Mouse (Mus musculus) stomach, postnatal 0 days (tissue): ENCODE data around the gene Pir. TPM values are rescaled to one million over a fixed set of nuclear protein-coding genes. Genes with fewer than 3 reads are reported as not detected.

ENCODE experiments used
- ATAC-seq: fragments of 200-750 bp; cut with Nextera tagmentation; 2 replicates; pipeline ENCODE4 v1.8.0; 2017; ENCODE audit not compliant: low FRiP score, low TSS enrichment
- DNase-seq: peaks from one replicate; pipeline ENCODE4 v3.0.0-alpha.2; 2016; ENCODE audit warnings: low spot score
- H3K27ac ChIP-seq: fragments of 300-500 bp; sonication (generic); replicated peaks from 2 replicates; pipeline ENCODE4 v1.5.1; 2014; ENCODE audit warnings: mild to moderate bottlenecking, control low read depth
- H3K27me3 ChIP-seq: fragments of 300-500 bp; sonication (generic); 2 replicates; pipeline ENCODE4 v1.6.1; 2014; ENCODE audit warnings: low read length; ENCODE audit not compliant: control insufficient read depth, insufficient read depth
- H3K36me3 ChIP-seq: fragments of 300-500 bp; sonication (generic); 2 replicates; pipeline ENCODE4 v1.6.1; 2014; ENCODE audit warnings: low read length, mixed read lengths; ENCODE audit not compliant: control insufficient read depth, insufficient read depth
- H3K4me1 ChIP-seq: fragments of 300-500 bp; sonication (generic); replicated peaks from 2 replicates; pipeline ENCODE4 v1.6.1; 2014; ENCODE audit warnings: antibody characterized with exemption; ENCODE audit not compliant: control insufficient read depth, insufficient read depth
- H3K4me2 ChIP-seq: fragments of 300-500 bp; sonication (generic); replicated peaks from 2 replicates; pipeline ENCODE4 v1.6.1; 2014; ENCODE audit warnings: low read depth, mild to moderate bottlenecking, control low read depth, moderate library complexity
- H3K4me3 ChIP-seq: fragments of 300-500 bp; sonication (generic); 2 replicates; pipeline ENCODE4 v1.5.1; 2014; ENCODE audit warnings: low read depth, low read length, control low read depth
- H3K9ac ChIP-seq: fragments of 300-500 bp; sonication (generic); 2 replicates; pipeline ENCODE4 v1.6.1; 2014; ENCODE audit warnings: mild to moderate bottlenecking, low read length, control low read depth, mixed read lengths
- H3K9me3 ChIP-seq: fragments of 300-500 bp; sonication (generic); 2 replicates; pipeline ENCODE4 v1.6.1; 2016; ENCODE audit warnings: low read length; ENCODE audit not compliant: control insufficient read depth
- CTCF ChIP-seq: IDR thresholded peaks from 2 replicates; pipeline ENCODE4 v1.5.1; 2016; ENCODE audit warnings: antibody characterized with exemption, low read depth, mild to moderate bottlenecking, moderate library complexity
- EP300 ChIP-seq: optimal IDR thresholded peaks from 2 replicates; pipeline ENCODE3; 2016; ENCODE audit warnings: antibody characterized with exemption
- WGBS: fragments of 180-500 bp; shearing (Covaris S2); extraction: QIAGEN DNeasy Blood & Tissue Kit; methylation state at CpG from one replicate; pipeline ENCODE4 v1.1.7; 2014; 5-methylcytosine and 5-hydroxymethylcytosine counted together
- polyA plus RNA-seq: library from polyadenylated mRNA; unstranded; fragments of >200 nt; fragmentation: Nextera tagmentation; extraction: Ambion mirVana; gene quantifications from 2 replicates; pipeline ENCODE4 v1.2.1, GENCODE M21; 2015

Pir gene
- polyA plus RNA-seq, 1 experiment from 2014 or later = 19.6 TPM

- no peak for TF ChIP-seq EP300
- no peak for TF ChIP-seq CTCF
- Histone ChIP-seq H3K27me3 (no peaks in the 10 kb centered on the region), H3K27ac (no peak overlapping the region), H3K4me1 (no peaks in the 10 kb centered on the region), H3K9me3 (no peaks in the 10 kb centered on the region), H3K9ac (no peak overlapping the region), H3K4me2 (no peak overlapping the region), H3K4me3 (no peak overlapping the region), H3K36me3 (no peaks in the 10 kb centered on the region)
- DNase-seq = no peak
- 80% methylated on average over 4 of the region's 4 CpGs for WGBS
- no peak for ATAC-seq
Observed at GRCm38 (mm10) chrX:164318554-164318953, 49.4 kb downstream of the Pir start.

GRCm38 (mm10) chrX:164320031-164320430, 50.9 kb downstream of the Pir start:
- Histone ChIP-seq H3K36me3 (no peaks in the 10 kb centered on the region), H3K4me2 (no peak overlapping the region), H3K27me3 (no peaks in the 10 kb centered on the region), H3K27ac (no peak overlapping the region), H3K9me3 (no peaks in the 10 kb centered on the region), H3K4me3 (no peak overlapping the region), H3K9ac (no peak overlapping the region), H3K4me1 (no peaks in the 10 kb centered on the region)
- 82% methylated on average over 3 of the region's 3 CpGs for WGBS
- ATAC-seq (no peak), DNase-seq (no peak)
- TF ChIP-seq EP300 = no peak
- TF ChIP-seq CTCF = no peak

GRCm38 (mm10) chrX:164322492-164322891, 53.3 kb downstream of the Pir start:
- DNase-seq (no peak), ATAC-seq (no peak)
- no peak overlapping the region for H3K9ac ChIP-seq
- WGBS = 65% methylated on average over 5 of the region's 5 CpGs
- no peaks in the 10 kb centered on the region for H3K36me3 ChIP-seq
- H3K9me3 ChIP-seq = no peaks in the 10 kb centered on the region
- no peaks in the 10 kb centered on the region for H3K27me3 ChIP-seq
- H3K4me2 ChIP-seq = no peak overlapping the region
- H3K27ac ChIP-seq = no peak overlapping the region
- no peaks in the 10 kb centered on the region for H3K4me1 ChIP-seq
- TF ChIP-seq CTCF (no peak), EP300 (no peak)
- no peak overlapping the region for H3K4me3 ChIP-seq

- 70% methylated on average over 4 of the region's 4 CpGs for WGBS
- Histone ChIP-seq H3K27me3 (no peaks in the 10 kb centered on the region), H3K36me3 (no peaks in the 10 kb centered on the region), H3K9ac (no peak overlapping the region), H3K4me1 (no peaks in the 10 kb centered on the region), H3K4me3 (no peak overlapping the region), H3K9me3 (no peaks in the 10 kb centered on the region), H3K27ac (no peak overlapping the region), H3K4me2 (no peak overlapping the region)
- no peak for ATAC-seq
- no peak for TF ChIP-seq EP300
- TF ChIP-seq CTCF = no peak
- no peak for DNase-seq
Observed at GRCm38 (mm10) chrX:164323391-164323913, 54.3 kb downstream of the Pir start.

GRCm38 (mm10) chrX:164330351-164330750, 61.2 kb downstream of the Pir start:
- H3K9me3 ChIP-seq = no peaks in the 10 kb centered on the region
- no peaks in the 10 kb centered on the region for H3K36me3 ChIP-seq
- no peak overlapping the region for H3K4me2 ChIP-seq
- TF ChIP-seq CTCF (no peak), EP300 (no peak)
- H3K27me3 ChIP-seq = no peaks in the 10 kb centered on the region
- H3K27ac ChIP-seq = no peak overlapping the region
- no peak overlapping the region for H3K4me3 ChIP-seq
- H3K9ac ChIP-seq = no peak overlapping the region
- whole genome bisulfite sequencing = 70% methylated on average over 2 of the region's 2 CpGs
- DNase-seq (no peak), ATAC-seq (no peak)
- no peaks in the 10 kb centered on the region for H3K4me1 ChIP-seq

- WGBS = 58% methylated on average over 3 of the region's 3 CpGs
- Histone ChIP-seq H3K9ac (no peak overlapping the region), H3K4me1 (no peaks in the 10 kb centered on the region), H3K36me3 (no peaks in the 10 kb centered on the region), H3K4me3 (no peak overlapping the region), H3K27ac (no peak overlapping the region), H3K27me3 (no peaks in the 10 kb centered on the region), H3K9me3 (no peaks in the 10 kb centered on the region), H3K4me2 (no peak overlapping the region)
- no peak for DNase-seq
- TF ChIP-seq EP300 (no peak), CTCF (no peak)
- ATAC-seq = no peak
Observed at GRCm38 (mm10) chrX:164330766-164331165, 61.6 kb downstream of the Pir start.
